Mouse (Mus musculus) retina, postnatal 7 days (tissue): ENCODE data around the gene Zfp593.

ENCODE experiments used
- DNase-seq: peaks from one replicate; pipeline ENCODE4 v3.0.0-alpha.2; 2012; ENCODE audit warnings: low read depth, low spot score

The Zfp593 gene

GRCm38 (mm10) chr4:134234876-134235275 is 10.5 kb downstream of the Zfp593 start:
- DNase-seq, result no peak

- no peak for DNase-seq
Observed at GRCm38 (mm10) chr4:134230431-134230830, 15.0 kb downstream of the Zfp593 start.

- DNase-seq, result no peak
Observed at GRCm38 (mm10) chr4:134227194-134227593, 18.2 kb downstream of the Zfp593 start, which contains the start of gene Catsper4. TSS of gene Catsper4 (minus strand) at chr4:134227383.

GRCm38 (mm10) chr4:134222793-134223600 is 22.4 kb downstream of the Zfp593 start:
- no peak for DNase-seq

- no peak for DNase-seq
Observed at GRCm38 (mm10) chr4:134206488-134207053, 38.8 kb downstream of the Zfp593 start.

GRCm38 (mm10) chr4:134203340-134203896 is 42.0 kb downstream of the Zfp593 start:
- no peak for DNase-seq

- no peak for DNase-seq
Observed at GRCm38 (mm10) chr4:134202904-134203303, 42.5 kb downstream of the Zfp593 start, which contains the start of gene Gm7534. TSS of gene Gm7534 (minus strand) at chr4:134203004.

- no peak for DNase-seq
Observed at GRCm38 (mm10) chr4:134199371-134199770, 46.0 kb downstream of the Zfp593 start.
